Mouse (Mus musculus) kidney, postnatal 0 days (tissue): ENCODE results near the gene Serp2. TPM values are rescaled to one million over a fixed set of nuclear protein-coding genes. Genes with fewer than 3 reads are reported as not detected.

Experiments
- ATAC-seq: fragments of 200-750 bp; cut with Nextera tagmentation; replicated peaks from 2 replicates; pipeline ENCODE4 v1.8.0; 2017; ENCODE audit warnings: low read depth, moderate number of reproducible peaks, moderate TSS enrichment, moderate library complexity; ENCODE audit not compliant: low FRiP score
- DNase-seq: peaks from one replicate; pipeline ENCODE4 v3.0.0-alpha.2; 2016; ENCODE audit warnings: low spot score
- H3K27ac ChIP-seq: fragments of 300-500 bp; sonication (generic); 2 replicates; pipeline ENCODE4 v1.5.1; 2014; ENCODE audit warnings: mild to moderate bottlenecking
- H3K27me3 ChIP-seq: fragments of 300-500 bp; sonication (generic); 2 replicates; pipeline ENCODE4 v1.6.1; 2014; ENCODE audit warnings: low read length, mixed read lengths; ENCODE audit not compliant: insufficient read depth
- H3K36me3 ChIP-seq: fragments of 300-500 bp; sonication (generic); 2 replicates; pipeline ENCODE4 v1.6.1; 2014; ENCODE audit warnings: low read length, mixed read lengths; ENCODE audit not compliant: insufficient read depth
- H3K4me1 ChIP-seq: fragments of 300-500 bp; sonication (generic); replicated peaks from 2 replicates; pipeline ENCODE4 v1.6.1; 2014; ENCODE audit warnings: antibody characterized with exemption, low read length, mixed read lengths; ENCODE audit not compliant: insufficient read depth
- H3K4me2 ChIP-seq: fragments of 300-500 bp; sonication (generic); 2 replicates; pipeline ENCODE4 v1.6.1; 2014; ENCODE audit warnings: mild to moderate bottlenecking, low read length, moderate library complexity, mixed read lengths
- H3K4me3 ChIP-seq: fragments of 300-500 bp; sonication (generic); replicated peaks from 2 replicates; pipeline ENCODE4 v1.5.1; 2014; ENCODE audit warnings: low read depth, low read length
- H3K9ac ChIP-seq: fragments of 300-500 bp; sonication (generic); 2 replicates; pipeline ENCODE4 v1.6.1; 2014; ENCODE audit warnings: low read depth, low read length
- H3K9me3 ChIP-seq: fragments of 300-500 bp; sonication (generic); replicated peaks from 2 replicates; pipeline ENCODE4 v1.6.1; 2016; ENCODE audit warnings: low read length, inconsistent platforms, mixed read lengths
- CTCF ChIP-seq: IDR thresholded peaks from 2 replicates; pipeline ENCODE4 v1.5.1; 2016; ENCODE audit warnings: antibody characterized with exemption, low read depth, mild to moderate bottlenecking, moderate library complexity
- WGBS: fragments of 180-500 bp; shearing (Covaris S2); extraction: QIAGEN DNeasy Blood & Tissue Kit; methylation state at CpG from one replicate; pipeline ENCODE4 v1.1.7; 2014; 5-methylcytosine and 5-hydroxymethylcytosine counted together
- polyA plus RNA-seq: library from polyadenylated mRNA; unstranded; fragments of >200 nt; fragmentation: Nextera tagmentation; extraction: Ambion mirVana; gene quantifications from 2 replicates; pipeline ENCODE4 v1.2.1, GENCODE M21; 2015

Serp2 gene
- polyA plus RNA-seq, 1 experiment from 2014 or later, result 13.7 TPM

DNA sequence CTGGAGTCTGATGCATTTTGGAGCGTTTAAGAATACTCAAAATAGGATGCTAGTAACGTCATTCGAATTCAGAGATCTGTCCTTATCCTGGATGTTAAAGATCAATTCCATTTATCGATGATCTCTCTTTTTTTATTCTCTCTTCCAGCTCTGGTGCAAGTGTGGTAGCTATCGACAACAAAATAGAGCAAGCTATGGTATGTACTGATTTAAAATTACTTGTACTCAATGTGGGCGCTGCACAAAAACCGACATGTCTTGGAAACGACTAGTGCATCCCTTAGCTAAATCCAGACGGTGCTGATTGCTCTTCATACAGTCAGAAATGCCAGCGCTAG lies 51.6 kb downstream of the Serp2 start:
- under 1% methylated on average over 10 of the region's 10 CpGs for WGBS
- TF ChIP-seq CTCF, result no peak
- peaks cover 7% of the 10 kb centered on the region; the same call in 1 of the 2 replicates for H3K4me1 ChIP-seq
- peaks cover 18% of the 10 kb centered on the region; the same call in 1 of the 2 replicates for H3K36me3 ChIP-seq
- no peaks in the 10 kb centered on the region for H3K9me3 ChIP-seq
- peak overlapping the region; percentile 88 for H3K4me2 ChIP-seq
- no peak for DNase-seq
- H3K4me3 ChIP-seq, result peak overlapping the region; percentile 96
- H3K9ac ChIP-seq, result peak overlapping the region; percentile 98
- no peaks in the 10 kb centered on the region for H3K27me3 ChIP-seq
- H3K27ac ChIP-seq, result peak overlapping the region; percentile 99
- ATAC-seq, result no peak

DNA sequence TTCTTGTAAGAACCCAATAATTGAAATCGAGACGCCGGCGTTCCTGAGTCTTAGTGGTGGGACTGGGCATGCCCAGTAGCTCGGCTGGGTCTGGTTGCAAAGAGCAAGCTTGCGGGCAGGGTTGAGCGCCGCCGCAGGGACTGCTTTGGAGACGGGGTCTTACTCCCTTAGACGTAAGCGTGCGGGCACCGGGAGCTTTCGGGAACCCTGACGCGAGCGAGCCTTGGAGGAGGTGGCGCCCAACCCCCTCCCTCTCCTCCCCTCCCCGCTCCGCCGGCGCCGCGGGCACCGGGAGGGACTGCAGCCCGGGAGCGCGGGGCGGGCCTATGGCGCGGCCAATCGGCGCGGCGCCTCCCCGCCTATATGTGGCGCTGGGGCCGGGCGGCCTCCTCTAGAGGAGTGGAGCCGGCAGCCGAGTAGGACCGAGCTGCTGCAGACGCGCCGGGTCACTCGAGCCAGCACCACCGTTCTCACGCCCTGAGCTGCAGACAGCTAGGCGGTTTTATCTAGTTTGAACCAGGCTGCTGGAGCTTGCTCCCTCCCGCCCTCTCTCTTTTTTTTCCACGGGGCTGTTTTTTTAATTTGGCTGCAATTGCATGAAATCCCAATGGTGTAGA lies 52.5 kb downstream of the Serp2 start:
- DNase-seq (peak; percentile 97), ATAC-seq (peak; percentile 93)
- peaks cover 18% of the 10 kb centered on the region; the same call in 1 of the 2 replicates for H3K36me3 ChIP-seq
- H3K4me1 ChIP-seq, result peaks cover 12% of the 10 kb centered on the region; the same call in 1 of the 2 replicates
- H3K9me3 ChIP-seq, result no peaks in the 10 kb centered on the region
- peak overlapping the region; percentile 96 for H3K4me3 ChIP-seq
- peak overlapping the region; percentile 99 for H3K27ac ChIP-seq
- H3K4me2 ChIP-seq, result peak overlapping the region; percentile 88
- no peaks in the 10 kb centered on the region for H3K27me3 ChIP-seq
- peak overlapping the region; percentile 98 for H3K9ac ChIP-seq
- no peak for TF ChIP-seq CTCF
- WGBS, result under 1% methylated on average over 50 of the region's 52 CpGs

- peaks cover 12% of the 10 kb centered on the region; the same call in 1 of the 2 replicates for H3K4me1 ChIP-seq
- H3K4me2 ChIP-seq, result peak overlapping the region; percentile 88
- peaks cover 18% of the 10 kb centered on the region; the same call in 1 of the 2 replicates for H3K36me3 ChIP-seq
- DNase-seq (peak; percentile 91), ATAC-seq (no peak)
- H3K27me3 ChIP-seq, result no peaks in the 10 kb centered on the region
- peak overlapping the region; percentile 99; the same call in 1 of the 2 replicates for H3K27ac ChIP-seq
- peak; percentile 66; the same call in 1 of the 2 replicates for TF ChIP-seq CTCF
- H3K4me3 ChIP-seq, result peak overlapping the region; percentile 96
- 8% methylated on average over 13 of the region's 13 CpGs for WGBS
- peak overlapping the region; percentile 98; the same call in 1 of the 2 replicates for H3K9ac ChIP-seq
- H3K9me3 ChIP-seq, result no peaks in the 10 kb centered on the region
Measured at GRCm38 (mm10) chr14:76503231-76503851, 53.3 kb downstream of the Serp2 start.

DNA sequence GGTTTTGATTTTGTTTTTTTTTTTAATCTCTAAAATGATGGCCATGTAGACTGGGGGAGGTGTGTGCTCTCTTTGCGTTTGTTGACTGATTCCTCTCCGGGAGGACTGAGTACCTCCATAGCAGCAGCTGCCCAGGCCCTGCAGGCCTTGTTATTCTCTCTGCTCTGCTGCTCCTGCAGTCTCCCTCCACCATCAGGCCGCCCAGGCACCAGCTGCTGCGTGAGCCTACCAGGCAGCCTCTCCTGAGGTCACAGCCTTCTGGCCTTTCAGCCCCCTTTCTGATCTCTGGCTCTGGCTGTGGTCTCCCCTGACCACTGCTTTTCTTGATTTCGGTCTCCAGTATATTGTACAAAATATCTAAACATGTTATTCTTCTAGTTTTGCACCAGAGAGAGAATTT lies 56.7 kb downstream of the Serp2 start:
- DNase-seq, result peak; percentile 48
- Histone ChIP-seq H3K4me2 (no peak overlapping the region), H3K36me3 (no peaks in the 10 kb centered on the region), H3K27me3 (no peaks in the 10 kb centered on the region), H3K9me3 (no peaks in the 10 kb centered on the region), H3K27ac (peak overlapping the region; percentile 37), H3K9ac (no peak overlapping the region), H3K4me3 (no peak overlapping the region), H3K4me1 (peaks cover 12% of the 10 kb centered on the region; the same call in 1 of the 2 replicates)
- WGBS, result 24% methylated on average over 5 of the region's 5 CpGs
- TF ChIP-seq CTCF, result no peak
- no peak for ATAC-seq

DNA sequence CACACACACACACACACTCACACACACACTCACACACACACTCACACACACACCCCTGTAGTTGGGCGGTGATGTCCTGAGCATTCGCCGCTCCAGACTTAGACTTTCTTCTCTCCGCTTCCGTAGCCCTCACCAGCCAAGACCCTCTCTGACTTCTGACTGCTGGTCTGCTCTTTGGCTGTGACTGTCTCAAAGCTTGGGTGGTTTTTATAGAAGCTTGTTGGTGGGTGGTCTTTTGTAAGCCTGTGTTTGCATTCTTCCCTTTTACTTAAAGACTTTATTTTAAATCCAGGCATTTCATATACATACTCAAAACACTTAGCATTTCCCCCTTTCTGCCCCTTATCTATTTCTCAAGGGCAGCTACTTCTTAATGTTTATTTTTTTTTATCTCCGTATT lies 57.2 kb downstream of the Serp2 start:
- H3K4me3 ChIP-seq, result no peak overlapping the region
- peak overlapping the region; percentile 37; the same call in 1 of the 2 replicates for H3K27ac ChIP-seq
- H3K9ac ChIP-seq, result no peak overlapping the region
- ATAC-seq, result no peak
- H3K4me2 ChIP-seq, result no peak overlapping the region
- H3K36me3 ChIP-seq, result no peaks in the 10 kb centered on the region
- H3K27me3 ChIP-seq, result no peaks in the 10 kb centered on the region
- peaks cover 12% of the 10 kb centered on the region; the same call in 1 of the 2 replicates for H3K4me1 ChIP-seq
- peak; percentile 55 for DNase-seq
- H3K9me3 ChIP-seq, result no peaks in the 10 kb centered on the region
- no peak for TF ChIP-seq CTCF
- WGBS, result 53% methylated on average over 6 of the region's 6 CpGs

DNA sequence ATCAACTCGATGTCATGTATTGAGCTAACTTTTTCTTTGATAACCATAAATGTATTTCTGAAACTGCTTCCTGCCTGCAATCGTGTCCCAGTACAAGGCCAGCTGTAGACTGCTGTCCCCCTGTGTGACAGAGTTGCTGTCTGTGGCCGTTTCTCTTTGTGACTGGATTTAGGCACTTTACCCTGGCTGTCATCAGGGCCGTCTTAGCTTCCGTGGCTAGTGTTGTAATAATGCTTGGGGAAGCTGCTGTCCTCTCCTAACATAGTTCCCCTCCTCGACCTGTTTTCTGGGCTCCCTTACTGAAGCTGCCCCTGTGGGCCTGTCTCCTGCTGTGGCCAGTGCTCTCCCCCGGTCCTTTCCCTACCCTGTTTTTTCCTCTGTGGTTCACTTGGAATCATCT lies 58.5 kb downstream of the Serp2 start:
- no peak for ATAC-seq
- no peak for DNase-seq
- Histone ChIP-seq H3K27ac (no peak overlapping the region), H3K4me1 (peaks cover 7% of the 10 kb centered on the region; the same call in 1 of the 2 replicates), H3K27me3 (no peaks in the 10 kb centered on the region), H3K36me3 (no peaks in the 10 kb centered on the region), H3K4me2 (no peak overlapping the region), H3K9me3 (no peaks in the 10 kb centered on the region), H3K4me3 (no peak overlapping the region), H3K9ac (no peak overlapping the region)
- TF ChIP-seq CTCF, result no peak
- WGBS, result 57% methylated on average over 7 of the region's 7 CpGs
